Comparison of ENCODE assay signal across 2 mouse cellular contexts in the genomic region with DNA sequence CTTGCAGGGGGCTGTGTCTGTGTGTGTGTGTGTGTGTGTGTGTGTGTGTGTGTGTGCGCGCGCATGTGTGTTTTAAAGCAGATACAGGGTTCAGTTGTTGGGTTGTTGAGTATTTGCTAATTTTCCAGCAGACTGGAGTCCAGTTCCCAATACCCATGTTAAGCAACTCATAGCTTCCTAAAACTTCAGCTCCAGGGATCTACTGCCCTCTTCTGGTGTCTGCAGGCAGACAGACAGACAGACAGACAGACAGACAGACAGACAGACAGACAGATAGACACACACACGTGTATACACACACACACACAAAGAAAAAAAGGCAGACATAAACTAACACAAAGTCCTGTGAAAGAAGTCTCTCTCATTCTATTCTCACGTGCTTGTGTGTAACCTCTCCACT.
TF ChIP-seq lines count a peak whose summit lies in the region.

No protein-coding gene starts in this region.

TF ChIP-seq in CH12.LX, 34 proteins besides CTCF, POLR2A, EP300 and RAD21:
- no peak for TF ChIP-seq SMC3 (IDR thresholded peaks at IDR 0.05; ENCODE audit: low read depth, low read length)

TF ChIP-seq in MEL, 35 proteins besides CTCF, POLR2A, EP300 and RAD21:
- no peak for TF ChIP-seq SMC3 (IDR thresholded peaks at IDR 0.05; ENCODE audit: low read depth, low read length)
- TF ChIP-seq UBTF (IDR thresholded peaks at IDR 0.05; ENCODE audit: borderline replicate concordance, insufficient read depth, low read depth, low read length), result no peak
- TF ChIP-seq ZNF384 (IDR thresholded peaks at IDR 0.05; ENCODE audit: low read depth, low read length), result no peak
- TF ChIP-seq NELFE (IDR thresholded peaks at IDR 0.05; ENCODE audit: low read depth, low read length), result no peak
- no peak for TF ChIP-seq NRF1 (IDR thresholded peaks at IDR 0.05; ENCODE audit: insufficient read depth, low read depth, low read length, poor library complexity, severe bottlenecking)
- no peak for TF ChIP-seq JUND (IDR thresholded peaks at IDR 0.05; ENCODE audit: low read depth, low read length)
